Mouse (Mus musculus): ENCODE results near the gene Nop53.

- TF ChIP-seq POLR2A (IDR thresholded peaks at IDR 0.05; ENCODE audit: control insufficient read depth, low read depth, low read length) = no peak
- TF ChIP-seq CTCF (IDR thresholded peaks at IDR 0.05; ENCODE audit: control insufficient read depth, insufficient read depth, insufficient replicate concordance, low read depth, low read length) = no peak
Measured at GRCm38 (mm10) chr7:15972247-15972646, 26.4 kb upstream of the Nop53 start.
